Mouse (Mus musculus) brown adipose tissue, adult 24 weeks (tissue): Measurements from ENCODE around the gene Ccdc173. TPM values are rescaled to one million over a fixed set of nuclear protein-coding genes. Genes with fewer than 3 reads are reported as not detected.
A peak's percentile ranks its signal among the peaks of the same experiment; 100 is the strongest.

Source experiments
- H3K27ac ChIP-seq: fragments of 200-500 bp; replicated peaks from 2 replicates; pipeline ENCODE4 v1.5.1; 2012; ENCODE audit warnings: low read depth, mild to moderate bottlenecking, low read length
- H3K4me1 ChIP-seq: fragments of 200-500 bp; 2 replicates; pipeline ENCODE4 v1.6.1; 2012; ENCODE audit warnings: low read length, mixed read lengths; ENCODE audit not compliant: control insufficient read depth, insufficient read depth, insufficient read length
- H3K4me3 ChIP-seq: fragments of 200-500 bp; 2 replicates; pipeline ENCODE4 v1.5.1; 2012; ENCODE audit warnings: low read depth, mild to moderate bottlenecking, low read length, moderate library complexity; ENCODE audit not compliant: insufficient read depth
- polyA plus RNA-seq: library from polyadenylated mRNA; stranded (reverse); fragments of >200 nt; gene quantifications from 2 replicates; pipeline ENCODE4 v1.2.4, GENCODE M21; 2012; ENCODE audit not compliant: missing spikeins, insufficient read depth, insufficient read length

The Ccdc173 gene
- polyA plus RNA-seq, 1 experiment: 1.9 TPM

GRCm38 (mm10) chr2:69723519-69723825, 65.9 kb downstream of the Ccdc173 start:
- H3K4me3 ChIP-seq: peak overlapping the region; percentile 96
- H3K4me1 ChIP-seq: no peaks in the 10 kb centered on the region; the same call in 1 of the 2 replicates
- peak overlapping the region; percentile 95 for H3K27ac ChIP-seq

GRCm38 (mm10) chr2:69722650-69723518, 66.5 kb downstream of the Ccdc173 start:
- H3K4me3 ChIP-seq: peak overlapping the region; percentile 96

GRCm38 (mm10) chr2:69722273-69722649, 67.1 kb downstream of the Ccdc173 start, which contains the start of gene Ppig:
Ppig (plus strand) TSS chr2:69722545.
- Histone ChIP-seq H3K27ac (peak within 1 kb of the TSS; percentile 95), H3K4me3 (peak within 1 kb of the TSS; percentile 96), H3K4me1 (no peaks in the 10 kb centered on the region; the same call in 1 of the 2 replicates)

More at GRCm38 (mm10) chr2:69722650-69723518, 66.5 kb downstream of the Ccdc173 start:
- H3K27ac ChIP-seq: peak overlapping the region; percentile 95
- no peaks in the 10 kb centered on the region; the same call in 1 of the 2 replicates for H3K4me1 ChIP-seq

- Histone ChIP-seq H3K4me3 (no peak overlapping the region), H3K27ac (no peak overlapping the region), H3K4me1 (no peaks in the 10 kb centered on the region; the same call in 1 of the 2 replicates)
Observed at GRCm38 (mm10) chr2:69719121-69719520, 70.3 kb downstream of the Ccdc173 start.

- H3K27ac ChIP-seq: no peak overlapping the region
- H3K4me3 ChIP-seq: no peak overlapping the region
- no peaks in the 10 kb centered on the region for H3K4me1 ChIP-seq
Observed at GRCm38 (mm10) chr2:69716483-69716882, 72.9 kb downstream of the Ccdc173 start.

- H3K27ac ChIP-seq: no peak overlapping the region
- no peak overlapping the region for H3K4me3 ChIP-seq
Observed at GRCm38 (mm10) chr2:69714126-69714525, 75.2 kb downstream of the Ccdc173 start.

GRCm38 (mm10) chr2:69713626-69714014, 75.8 kb downstream of the Ccdc173 start:
- Histone ChIP-seq H3K4me1 (no peaks in the 10 kb centered on the region), H3K4me3 (0 out of 2 replicates have a peak overlapping the region, but pooled peaks have one; percentile 24), H3K27ac (no peak overlapping the region)

More at GRCm38 (mm10) chr2:69714126-69714525, 75.2 kb downstream of the Ccdc173 start:
- no peaks in the 10 kb centered on the region for H3K4me1 ChIP-seq

GRCm38 (mm10) chr2:69712981-69713625, 76.3 kb downstream of the Ccdc173 start, which contains the start of gene Fastkd1:
Fastkd1 (minus strand) TSS chr2:69713516.
- Histone ChIP-seq H3K4me1 (no peaks in the 10 kb centered on the region), H3K4me3 (peak within 1 kb of the TSS; percentile 89)

GRCm38 (mm10) chr2:69712171-69712570, 77.2 kb downstream of the Ccdc173 start:
- Histone ChIP-seq H3K4me3 (peak overlapping the region; percentile 35; the same call in 1 of the 2 replicates), H3K27ac (no peak overlapping the region), H3K4me1 (no peaks in the 10 kb centered on the region)

More at GRCm38 (mm10) chr2:69712981-69713625, 76.3 kb downstream of the Ccdc173 start, which contains the start of gene Fastkd1:
- peak within 1 kb of the TSS; percentile 90 for H3K27ac ChIP-seq

Other genes starting within 250 kb of the Ccdc173 start
- not detected in 2 replicates for gene Lrp2, start 203.5 kb downstream of the Ccdc173 start, polyA plus RNA-seq
- gene Bbs5, start 142.4 kb downstream of the Ccdc173 start, polyA plus RNA-seq: 5.2 and 7.1 TPM in 2 replicates
- 6.1 and 12.2 TPM in 2 replicates for gene Klhl41, start 119.5 kb downstream of the Ccdc173 start, polyA plus RNA-seq
- gene Fastkd1, start 76.1 kb downstream of the Ccdc173 start, polyA plus RNA-seq: 24.0 and 34.9 TPM in 2 replicates
- 41.1 and 66.3 TPM in 2 replicates for gene Ppig, start 67.0 kb downstream of the Ccdc173 start, polyA plus RNA-seq
- 18.2 and 29.3 TPM in 2 replicates for gene Phospho2, start within 50 bp of the Ccdc173 start, polyA plus RNA-seq
- gene Klhl23, start 32.4 kb upstream of the Ccdc173 start, polyA plus RNA-seq: 0.95 and 1.2 TPM in 2 replicates
- gene Ssb, start 72.0 kb upstream of the Ccdc173 start, polyA plus RNA-seq: 116 and 117 TPM in 2 replicates
- 31.0 and 32.3 TPM in 2 replicates for gene Mettl5, start 96.0 kb upstream of the Ccdc173 start, polyA plus RNA-seq
- 39.5 and 42.2 TPM in 2 replicates for gene Ubr3, start 107.7 kb upstream of the Ccdc173 start, polyA plus RNA-seq
- gene Myo3b, start 249.6 kb upstream of the Ccdc173 start, polyA plus RNA-seq: not detected in 2 replicates